Mouse (Mus musculus) heart, embryonic 16.5 days (tissue): ENCODE measurements at regions not wholly inside any gene's neighbourhood (a gene's known extent, or its start where the extent isn't known, plus 50 kb on each side); places are given as distances from the start of the nearest gene placed in this dataset.

Experiments
- ATAC-seq: fragments of 200-750 bp; cut with Nextera tagmentation; replicated peaks from 2 replicates; pipeline ENCODE4 v1.8.0; 2017; ENCODE audit warnings: moderate number of reproducible peaks; ENCODE audit not compliant: insufficient read depth, low FRiP score; ENCODE audit errors: extremely low read depth
- H3K27ac ChIP-seq: fragments of 300-500 bp; sonication (generic); 2 replicates; pipeline ENCODE4 v1.5.1; 2014; ENCODE audit warnings: mild to moderate bottlenecking, low read length, control low read depth, moderate library complexity
- H3K27me3 ChIP-seq: fragments of 300-500 bp; sonication (generic); 2 replicates; pipeline ENCODE4 v1.6.1; 2014; ENCODE audit warnings: low read length, mixed read lengths; ENCODE audit not compliant: control insufficient read depth, insufficient read depth
- H3K36me3 ChIP-seq: fragments of 300-500 bp; sonication (generic); 2 replicates; pipeline ENCODE4 v1.6.1; 2014; ENCODE audit not compliant: control insufficient read depth, insufficient read depth
- H3K4me1 ChIP-seq: fragments of 300-500 bp; sonication (generic); 2 replicates; pipeline ENCODE4 v1.6.1; 2014; ENCODE audit warnings: low read length, mixed read lengths; ENCODE audit not compliant: control insufficient read depth, insufficient read depth
- H3K4me2 ChIP-seq: fragments of 300-500 bp; sonication (generic); 2 replicates; pipeline ENCODE4 v1.6.1; 2014; ENCODE audit warnings: low read depth, mild to moderate bottlenecking, control low read depth, low read length
- H3K4me3 ChIP-seq: fragments of 300-500 bp; sonication (generic); 2 replicates; pipeline ENCODE4 v1.5.1; 2014; ENCODE audit warnings: mild to moderate bottlenecking, control low read depth, low read length
- H3K9ac ChIP-seq: fragments of 300-500 bp; sonication (generic); 2 replicates; pipeline ENCODE4 v1.6.1; 2014; ENCODE audit warnings: low read length, control low read depth
- H3K9me3 ChIP-seq: fragments of 300-500 bp; sonication (generic); replicated peaks from 2 replicates; pipeline ENCODE4 v1.6.1; 2016; ENCODE audit warnings: low read length; ENCODE audit not compliant: control insufficient read depth
- WGBS: fragments of 180-500 bp; shearing (Covaris S2); extraction: QIAGEN DNeasy Blood & Tissue Kit; methylation state at CpG from one replicate; pipeline ENCODE4 v1.1.7; 2014; 5-methylcytosine and 5-hydroxymethylcytosine counted together

- no peak for ATAC-seq
- H3K4me2 ChIP-seq: no peak overlapping the region
- no peaks in the 10 kb centered on the region; the same call in 1 of the 2 replicates for H3K27me3 ChIP-seq
- no peak overlapping the region for H3K27ac ChIP-seq
- H3K4me1 ChIP-seq: no peaks in the 10 kb centered on the region
- WGBS: 49% methylated on average over 3 of the region's 3 CpGs
- no peak overlapping the region for H3K9ac ChIP-seq
- H3K9me3 ChIP-seq: no peaks in the 10 kb centered on the region; the same call in 1 of the 2 replicates
- H3K36me3 ChIP-seq: no peaks in the 10 kb centered on the region
- no peak overlapping the region for H3K4me3 ChIP-seq
Measured at GRCm38 (mm10) chr13:54847764-54848183, 58.6 kb downstream of the Tspan17 start.

GRCm38 (mm10) chr13:54851131-54851530 is 62.0 kb downstream of the Tspan17 start:
- Histone ChIP-seq H3K4me3 (no peak overlapping the region), H3K36me3 (no peaks in the 10 kb centered on the region), H3K27me3 (peaks cover 3% of the 10 kb centered on the region; the same call in 1 of the 2 replicates), H3K9me3 (no peaks in the 10 kb centered on the region), H3K4me1 (no peaks in the 10 kb centered on the region), H3K4me2 (no peak overlapping the region), H3K9ac (no peak overlapping the region), H3K27ac (no peak overlapping the region)
- 38% methylated on average over 4 of the region's 4 CpGs for WGBS
- no peak for ATAC-seq

- peaks cover 3% of the 10 kb centered on the region; the same call in 1 of the 2 replicates for H3K27me3 ChIP-seq
- H3K4me3 ChIP-seq: no peak overlapping the region
- no peaks in the 10 kb centered on the region for H3K36me3 ChIP-seq
- no peak for ATAC-seq
- H3K9me3 ChIP-seq: no peaks in the 10 kb centered on the region
- WGBS: 49% methylated on average over 14 of the region's 14 CpGs
- no peak overlapping the region for H3K4me2 ChIP-seq
- H3K4me1 ChIP-seq: no peaks in the 10 kb centered on the region
- H3K9ac ChIP-seq: no peak overlapping the region
- no peak overlapping the region for H3K27ac ChIP-seq
Measured at GRCm38 (mm10) chr13:54855333-54856238, 66.4 kb downstream of the Tspan17 start.

- Histone ChIP-seq H3K9me3 (no peaks in the 10 kb centered on the region), H3K4me3 (no peak overlapping the region), H3K27ac (no peak overlapping the region), H3K4me1 (no peaks in the 10 kb centered on the region), H3K27me3 (no peaks in the 10 kb centered on the region), H3K36me3 (no peaks in the 10 kb centered on the region), H3K4me2 (no peak overlapping the region), H3K9ac (no peak overlapping the region)
- no peak for ATAC-seq
- WGBS: 74% methylated on average over 4 of the region's 4 CpGs
Measured at GRCm38 (mm10) chr13:54862931-54863330, 73.8 kb downstream of the Tspan17 start.

- Histone ChIP-seq H3K27ac (no peak overlapping the region), H3K27me3 (no peaks in the 10 kb centered on the region), H3K36me3 (no peaks in the 10 kb centered on the region), H3K9ac (no peak overlapping the region), H3K4me3 (no peak overlapping the region), H3K9me3 (no peaks in the 10 kb centered on the region), H3K4me1 (no peaks in the 10 kb centered on the region), H3K4me2 (no peak overlapping the region)
- 32% methylated on average over 10 of the region's 10 CpGs for WGBS
- no peak for ATAC-seq
Measured at GRCm38 (mm10) chr13:54864048-54864447, 74.9 kb downstream of the Tspan17 start.

GRCm38 (mm10) chr13:54872004-54872403 is 77.2 kb upstream of the Unc5a start:
- H3K4me1 ChIP-seq: no peaks in the 10 kb centered on the region
- WGBS: 27% methylated on average over 12 of the region's 12 CpGs
- H3K27me3 ChIP-seq: peaks cover 59% of the 10 kb centered on the region
- ATAC-seq: no peak
- H3K9me3 ChIP-seq: no peaks in the 10 kb centered on the region
- H3K27ac ChIP-seq: no peak overlapping the region
- no peak overlapping the region for H3K4me3 ChIP-seq
- H3K36me3 ChIP-seq: no peaks in the 10 kb centered on the region
- no peak overlapping the region for H3K9ac ChIP-seq
- no peak overlapping the region for H3K4me2 ChIP-seq

GRCm38 (mm10) chr13:54873882-54874281 is 75.3 kb upstream of the Unc5a start:
- Histone ChIP-seq H3K9me3 (no peaks in the 10 kb centered on the region), H3K4me2 (no peak overlapping the region), H3K27me3 (peaks cover 62% of the 10 kb centered on the region), H3K4me1 (no peaks in the 10 kb centered on the region), H3K9ac (no peak overlapping the region), H3K36me3 (no peaks in the 10 kb centered on the region), H3K27ac (no peak overlapping the region), H3K4me3 (no peak overlapping the region)
- no peak for ATAC-seq
- WGBS: 47% methylated on average over 9 of the region's 9 CpGs

- no peak overlapping the region for H3K27ac ChIP-seq
- 3% methylated on average over 38 of the region's 38 CpGs for WGBS
Measured at GRCm38 (mm10) chr13:54874291-54875200, 74.7 kb upstream of the Unc5a start.

GRCm38 (mm10) chr13:54876556-54876955 is 72.7 kb upstream of the Unc5a start:
- H3K36me3 ChIP-seq: no peaks in the 10 kb centered on the region
- H3K4me3 ChIP-seq: no peak overlapping the region
- H3K4me2 ChIP-seq: no peak overlapping the region
- H3K9me3 ChIP-seq: no peaks in the 10 kb centered on the region
- WGBS: 30% methylated on average over 8 of the region's 8 CpGs
- no peak for ATAC-seq
- H3K27me3 ChIP-seq: peaks cover 53% of the 10 kb centered on the region
- H3K4me1 ChIP-seq: no peaks in the 10 kb centered on the region
- H3K9ac ChIP-seq: no peak overlapping the region
- H3K27ac ChIP-seq: no peak overlapping the region

More at GRCm38 (mm10) chr13:54874291-54875200, 74.7 kb upstream of the Unc5a start:
- Histone ChIP-seq H3K4me3 (no peak overlapping the region), H3K9ac (no peak overlapping the region), H3K9me3 (no peaks in the 10 kb centered on the region), H3K27me3 (peaks cover 62% of the 10 kb centered on the region), H3K36me3 (no peaks in the 10 kb centered on the region), H3K4me2 (no peak overlapping the region), H3K4me1 (no peaks in the 10 kb centered on the region)
- no peak for ATAC-seq
